Mouse (Mus musculus): Measurements from ENCODE around the gene H2-M1. TPM values are rescaled to one million over a fixed set of nuclear protein-coding genes. Genes with fewer than 3 reads are reported as not detected.

The H2-M1 gene
- not detected for total RNA-seq (2021)

GRCm38 (mm10) chr17:36672119-36672518 is at the start of gene H2-M1:
H2-M1 (minus strand) TSS chr17:36672219.
- DNase-seq, result no peak

DNA sequence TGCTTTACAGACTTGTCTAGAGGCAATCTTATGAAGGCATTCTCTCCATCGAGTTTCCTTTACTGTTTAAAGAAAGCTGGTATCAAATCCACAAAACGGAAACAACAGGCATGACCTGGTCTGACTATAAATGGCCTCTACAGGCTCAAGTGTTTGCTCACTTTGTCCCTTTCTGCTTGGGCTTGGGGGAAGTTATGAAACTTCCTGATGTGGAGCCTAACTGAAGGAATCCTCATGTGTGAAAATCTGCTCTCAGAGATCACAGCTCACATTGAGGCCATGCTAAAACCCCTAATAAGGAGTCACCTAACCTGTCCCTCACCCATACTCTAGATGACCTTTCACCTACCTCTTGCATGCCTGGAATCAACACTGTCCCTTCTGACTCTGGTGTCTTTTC is 25.7 kb upstream of the H2-M1 start:
- DNase-seq, result no peak

DNA sequence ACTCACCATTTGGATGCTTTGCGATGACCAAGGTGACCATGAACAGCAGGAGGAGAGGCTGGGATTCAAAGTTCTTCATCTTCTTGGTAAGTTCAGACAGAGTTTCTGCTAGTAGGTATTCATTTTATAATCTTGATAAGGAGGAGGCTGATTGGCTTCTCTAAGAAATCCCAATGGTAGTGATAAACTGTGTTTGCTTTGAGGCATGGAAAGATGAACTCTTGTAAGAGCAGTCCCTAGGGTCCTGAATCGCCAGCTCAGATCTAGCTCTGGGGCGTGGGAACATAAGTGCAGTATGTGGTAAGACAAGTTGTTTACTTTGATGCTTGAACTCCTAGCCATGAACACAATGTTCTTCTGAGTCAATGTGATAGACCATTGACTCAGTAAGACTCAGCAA is 29.5 kb downstream of the H2-M1 start, which contains the start of gene H2-M9:
Gene H2-M9, minus strand, starts transcription at position 101 of the 400 bp plus-strand sequence.
- no peak for DNase-seq

Other genes starting within 250 kb of the H2-M1 start
- not detected for gene H2-M10.4, start 209.9 kb downstream of the H2-M1 start, total RNA-seq (2021)
- not detected for gene H2-M11, start 125.1 kb downstream of the H2-M1 start, total RNA-seq (2021)
- not detected for gene H2-M9, start 29.6 kb downstream of the H2-M1 start, total RNA-seq (2021)
- gene H2-M10.5, start 100.7 kb upstream of the H2-M1 start, total RNA-seq (2021), result not detected
- not detected for gene H2-M10.6, start 140.0 kb upstream of the H2-M1 start, total RNA-seq (2021)
- gene Trim26, start 164.9 kb upstream of the H2-M1 start, total RNA-seq (2021), result 10 to 100 TPM; 15.9 to 20.3 TPM
- gene Trim15, start 195.0 kb upstream of the H2-M1 start, total RNA-seq (2021), result not detected
- not detected for gene Trim10, start 197.4 kb upstream of the H2-M1 start, total RNA-seq (2021)
- gene Trim40, start 217.9 kb upstream of the H2-M1 start, total RNA-seq (2021), result not detected
- not detected for gene Trim31, start 225.9 kb upstream of the H2-M1 start, total RNA-seq (2021)

Data from layer of hippocampus, postnatal 36 days (tissue).